Mouse (Mus musculus) embryonic facial prominence, embryonic 11.5 days (tissue): ENCODE measurements around the gene B9d2. TPM values are rescaled to one million over a fixed set of nuclear protein-coding genes. Genes with fewer than 3 reads are reported as not detected.

Experiments
- ATAC-seq: fragments of 200-750 bp; cut with Nextera tagmentation; replicated peaks from 2 replicates; pipeline ENCODE4 v1.8.0; 2017; ENCODE audit warnings: low read depth; ENCODE audit not compliant: insufficient number of reproducible peaks, low FRiP score, low TSS enrichment
- DNase-seq: peaks from one replicate; pipeline ENCODE4 v3.0.0-alpha.2; 2015; ENCODE audit warnings: low spot score
- H3K27ac ChIP-seq: fragments of 300-500 bp; sonication (generic); replicated peaks from 2 replicates; pipeline ENCODE4 v1.5.1; 2014; ENCODE audit warnings: mild to moderate bottlenecking, low read depth, low read length, control low read depth
- H3K27me3 ChIP-seq: fragments of 300-500 bp; sonication (generic); 2 replicates; pipeline ENCODE4 v1.6.1; 2014; ENCODE audit warnings: mild to moderate bottlenecking, low read length, moderate library complexity, mixed read lengths; ENCODE audit not compliant: control insufficient read depth, insufficient read depth
- H3K36me3 ChIP-seq: fragments of 300-500 bp; sonication (generic); replicated peaks from 2 replicates; pipeline ENCODE4 v1.6.1; 2014; ENCODE audit warnings: low read depth, mild to moderate bottlenecking, low read length, moderate library complexity, mixed read lengths; ENCODE audit not compliant: control insufficient read depth, insufficient read depth
- H3K4me1 ChIP-seq: fragments of 300-500 bp; sonication (generic); 2 replicates; pipeline ENCODE4 v1.6.1; 2014; ENCODE audit warnings: low read length, mixed read lengths; ENCODE audit not compliant: control insufficient read depth, insufficient read depth
- H3K4me2 ChIP-seq: fragments of 300-500 bp; sonication (generic); 2 replicates; pipeline ENCODE4 v1.6.1; 2014; ENCODE audit warnings: low read depth, mild to moderate bottlenecking, control low read depth, low read length, moderate library complexity
- H3K4me3 ChIP-seq: fragments of 300-500 bp; sonication (generic); 2 replicates; pipeline ENCODE4 v1.5.1; 2014; ENCODE audit warnings: low read depth, low read length, control low read depth
- H3K9ac ChIP-seq: fragments of 300-500 bp; sonication (generic); replicated peaks from 2 replicates; pipeline ENCODE4 v1.6.1; 2014; ENCODE audit warnings: mild to moderate bottlenecking, control low read depth, low read length
- H3K9me3 ChIP-seq: fragments of 300-500 bp; sonication (generic); replicated peaks from 2 replicates; pipeline ENCODE4 v1.6.1; 2016; ENCODE audit warnings: mild to moderate bottlenecking, low read length, inconsistent platforms, mixed read lengths; ENCODE audit not compliant: control insufficient read depth
- WGBS: fragments of 180-500 bp; shearing (Covaris S2); extraction: QIAGEN DNeasy Blood & Tissue Kit; methylation state at CpG from one replicate; pipeline ENCODE4 v1.1.7; 2014; 5-methylcytosine and 5-hydroxymethylcytosine counted together
- polyA plus RNA-seq: library from polyadenylated mRNA; unstranded; fragments of >200 nt; fragmentation: Nextera tagmentation; extraction: Ambion mirVana; gene quantifications from 2 replicates; pipeline ENCODE4 v1.2.1, GENCODE M21; 2014

B9d2 gene
- polyA plus RNA-seq, 1 experiment from 2014 or later: 29.7 TPM

DNA sequence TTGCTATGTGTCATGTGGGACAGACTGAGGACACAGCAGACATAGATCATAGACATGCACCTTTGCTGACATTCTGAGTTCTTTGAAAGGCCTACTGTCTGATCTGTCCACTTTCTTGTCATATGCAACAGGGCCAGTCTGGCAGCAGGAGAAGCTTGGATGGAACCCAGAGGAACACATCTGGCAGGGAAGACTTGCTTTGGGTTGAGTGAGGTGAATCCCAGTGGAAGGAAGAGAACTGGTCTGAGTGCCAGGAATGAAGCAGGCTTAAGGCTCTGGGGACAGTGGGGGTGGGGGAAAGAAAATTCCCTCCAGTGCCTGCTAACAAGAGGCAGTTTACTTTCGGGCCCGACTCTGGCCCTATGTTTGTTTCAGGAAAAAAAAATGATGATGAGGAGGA, 49.3 kb downstream of the B9d2 start:
- Histone ChIP-seq H3K4me1 (no peaks in the 10 kb centered on the region), H3K4me3 (no peak overlapping the region), H3K9ac (no peak overlapping the region), H3K9me3 (no peaks in the 10 kb centered on the region), H3K4me2 (no peak overlapping the region), H3K27ac (no peak overlapping the region), H3K27me3 (no peaks in the 10 kb centered on the region), H3K36me3 (peaks cover 44% of the 10 kb centered on the region)
- no peak for ATAC-seq
- no peak for DNase-seq
- 90% methylated on average over 2 of the region's 2 CpGs for WGBS

DNA sequence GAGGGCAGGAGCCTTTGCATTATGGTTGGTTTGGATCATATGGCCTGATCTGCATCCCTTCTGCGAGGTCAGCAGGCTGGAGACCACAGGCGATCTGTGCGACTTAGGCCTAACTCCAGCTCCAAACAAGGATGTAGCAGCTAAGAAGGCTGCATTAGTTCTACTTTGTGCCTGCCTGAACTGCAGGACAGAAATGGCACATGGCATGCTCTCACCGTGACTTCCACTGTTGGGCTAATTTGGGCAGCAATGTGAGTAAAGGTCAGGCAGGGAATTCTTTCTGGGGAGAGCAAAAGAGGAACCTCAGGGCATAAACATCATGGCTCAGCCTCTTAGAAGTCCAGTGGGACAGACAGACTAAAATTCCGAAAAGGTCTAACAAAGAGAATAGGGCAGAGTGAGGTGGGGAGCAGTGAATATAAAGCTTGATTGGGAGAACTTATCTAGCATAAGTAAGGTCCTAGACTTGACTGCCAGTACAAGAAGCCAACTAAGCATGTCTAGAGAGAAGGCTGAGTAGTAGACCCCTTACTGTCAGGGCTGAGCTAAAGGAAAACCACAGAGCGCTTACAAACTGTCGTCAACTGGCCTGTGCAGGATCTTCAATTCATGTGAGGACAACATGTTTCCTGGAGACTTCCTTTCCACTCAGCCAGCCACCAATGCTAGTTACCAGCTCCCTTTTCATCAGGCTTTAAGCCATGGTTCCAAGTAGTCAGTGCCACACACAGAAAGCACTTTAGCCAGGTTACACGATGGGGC, 50.9 kb downstream of the B9d2 start:
- Histone ChIP-seq H3K9ac (no peak overlapping the region), H3K36me3 (peaks cover 38% of the 10 kb centered on the region), H3K9me3 (no peaks in the 10 kb centered on the region), H3K4me3 (no peak overlapping the region), H3K27ac (no peak overlapping the region), H3K4me1 (no peaks in the 10 kb centered on the region), H3K27me3 (no peaks in the 10 kb centered on the region), H3K4me2 (no peak overlapping the region)
- 92% methylated on average over 8 of the region's 8 CpGs for WGBS
- ATAC-seq (no peak), DNase-seq (no peak)

DNA sequence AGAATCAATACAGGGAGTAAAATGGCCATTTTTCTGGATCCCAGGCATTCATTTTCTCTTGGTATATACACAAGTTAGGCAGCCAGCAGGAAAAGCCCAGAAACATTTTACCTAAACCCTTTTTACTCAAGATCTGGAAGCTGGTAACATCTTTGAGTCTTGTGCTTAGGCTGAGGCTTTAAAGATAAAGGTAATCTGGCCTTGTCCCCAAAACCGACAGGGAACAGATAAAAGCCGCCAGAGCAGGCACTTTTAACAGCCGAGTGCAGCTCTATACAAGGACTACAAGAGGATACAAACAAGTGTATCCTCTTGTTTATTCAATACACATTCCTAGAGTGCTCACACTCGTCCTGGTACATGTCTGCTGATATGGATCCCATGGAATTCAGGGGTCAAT, 54.4 kb downstream of the B9d2 start:
- H3K9me3 ChIP-seq: no peaks in the 10 kb centered on the region
- no peaks in the 10 kb centered on the region for H3K27me3 ChIP-seq
- no peak overlapping the region for H3K4me3 ChIP-seq
- H3K4me2 ChIP-seq: no peak overlapping the region
- WGBS: 77% methylated on average over 4 of the region's 4 CpGs
- H3K27ac ChIP-seq: no peak overlapping the region
- H3K9ac ChIP-seq: no peak overlapping the region
- no peaks in the 10 kb centered on the region for H3K4me1 ChIP-seq
- H3K36me3 ChIP-seq: peaks cover 37% of the 10 kb centered on the region
- DNase-seq (no peak), ATAC-seq (no peak)

Other genes with a start within 250 kb of the B9d2 start
- 1.1 and 1.3 TPM in 2 replicates for gene Ceacam1, start 203.2 kb upstream of the B9d2 start, polyA plus RNA-seq
- gene Ceacam2, start 140.9 kb upstream of the B9d2 start, polyA plus RNA-seq: not detected in 2 replicates
- gene Erich4, start 64.9 kb upstream of the B9d2 start, polyA plus RNA-seq: not detected in 2 replicates
- 32.4 and 36.8 TPM in 2 replicates for gene Dmac2, start 61.4 kb upstream of the B9d2 start, polyA plus RNA-seq
- 0.66 and 1.0 TPM in 2 replicates for gene B3gnt8, start 54.1 kb upstream of the B9d2 start, polyA plus RNA-seq
- 45.1 and 55.4 TPM in 2 replicates for gene Bckdha, start 21.8 kb upstream of the B9d2 start, polyA plus RNA-seq
- gene Exosc5, start 21.6 kb upstream of the B9d2 start, polyA plus RNA-seq: 63.1 and 69.5 TPM in 2 replicates
- 0.70 and 1.0 TPM in 2 replicates for gene Tmem91, start 5.6 kb upstream of the B9d2 start, polyA plus RNA-seq
- gene Tgfb1, start 6.2 kb downstream of the B9d2 start, polyA plus RNA-seq: 1.1 and 1.5 TPM in 2 replicates
- 23.2 and 24.8 TPM in 2 replicates for gene Ccdc97, start 38.3 kb downstream of the B9d2 start, polyA plus RNA-seq
- gene Hnrnpul1, start 74.0 kb downstream of the B9d2 start, polyA plus RNA-seq: 73.3 and 76.8 TPM in 2 replicates
- gene Axl, start 107.9 kb downstream of the B9d2 start, polyA plus RNA-seq: 30.3 and 36.4 TPM in 2 replicates
- gene Cyp2s1, start 136.1 kb downstream of the B9d2 start, polyA plus RNA-seq: 2.5 and 3.4 TPM in 2 replicates
- not detected in 2 replicates for gene Cyp2b10, start 216.8 kb downstream of the B9d2 start, polyA plus RNA-seq